Mouse (Mus musculus) liver, embryonic 14.5 days (tissue): ENCODE results near the gene Cdh12. TPM values are rescaled to one million over a fixed set of nuclear protein-coding genes. Genes with fewer than 3 reads are reported as not detected.

ENCODE experiments used
- ATAC-seq: fragments of 200-750 bp; cut with Nextera tagmentation; 2 replicates; pipeline ENCODE4 v1.8.0; 2017; ENCODE audit warnings: moderate number of reproducible peaks, mild to moderate bottlenecking, moderate library complexity; ENCODE audit not compliant: insufficient read depth
- DNase-seq, 3 experiments: peaks; one replicate each; pipeline ENCODE4 v3.0.0-alpha.2; 2012 to 2013; ENCODE audit warnings: low read depth in 3 of 3, low spot score in 3 of 3
- H3K27ac ChIP-seq: fragments of 300-500 bp; sonication (generic); 2 replicates; pipeline ENCODE4 v1.5.1; 2014; ENCODE audit warnings: moderate library complexity, mild to moderate bottlenecking, control low read depth, inconsistent platforms
- H3K27me3 ChIP-seq: fragments of 300-500 bp; sonication (generic); 2 replicates; pipeline ENCODE4 v1.6.1; 2014; ENCODE audit warnings: mild to moderate bottlenecking, low read length, moderate library complexity; ENCODE audit not compliant: control insufficient read depth, insufficient read depth
- H3K36me3 ChIP-seq: fragments of 300-500 bp; sonication (generic); replicated peaks from 2 replicates; pipeline ENCODE4 v1.6.1; 2014; ENCODE audit warnings: low read depth; ENCODE audit not compliant: control insufficient read depth, insufficient read depth
- H3K4me1 ChIP-seq, 2 experiments: fragments of 200-500 bp in 1 of 2; fragments of 300-500 bp in 1 of 2; sonication (generic) in 1 of 2; replicated peaks; 2 replicates each; pipeline ENCODE4 v1.6.1; 2012 to 2014; ENCODE audit warnings: antibody characterized with exemption in 1 of 2, inconsistent platforms in 1 of 2, low read length in 1 of 2; ENCODE audit not compliant: control insufficient read depth in 2 of 2, insufficient read depth in 2 of 2
- H3K4me2 ChIP-seq: fragments of 300-500 bp; sonication (generic); 2 replicates; pipeline ENCODE4 v1.6.1; 2014; ENCODE audit warnings: low read depth, mild to moderate bottlenecking, control low read depth, moderate library complexity
- H3K4me3 ChIP-seq, 2 experiments: fragments of 200-500 bp in 1 of 2; fragments of 300-500 bp in 1 of 2; sonication (generic) in 1 of 2; 2 replicates each; pipeline ENCODE4 v1.5.1; 2012 to 2014; ENCODE audit warnings: low read depth in 2 of 2, low read length in 2 of 2, mild to moderate bottlenecking in 2 of 2, control low read depth in 1 of 2, inconsistent platforms in 1 of 2, moderate library complexity in 1 of 2; ENCODE audit not compliant: insufficient read depth in 1 of 2
- H3K9ac ChIP-seq: fragments of 300-500 bp; sonication (generic); replicated peaks from 2 replicates; pipeline ENCODE4 v1.6.1; 2014; ENCODE audit warnings: mild to moderate bottlenecking, control low read depth, moderate library complexity
- H3K9me3 ChIP-seq: fragments of 300-500 bp; sonication (generic); 2 replicates; pipeline ENCODE4 v1.6.1; 2016; ENCODE audit warnings: low read length, mixed read lengths; ENCODE audit not compliant: control insufficient read depth
- CTCF ChIP-seq: IDR thresholded peaks from 2 replicates; pipeline ENCODE4 v1.5.1; 2016; ENCODE audit warnings: antibody characterized with exemption, low read depth, control low read depth
- EP300 ChIP-seq: IDR thresholded peaks from 2 replicates; pipeline ENCODE4 v1.6.1; 2016; ENCODE audit warnings: antibody characterized with exemption, low read depth
- WGBS: fragments of 180-500 bp; shearing (Covaris S2); extraction: QIAGEN DNeasy Blood & Tissue Kit; methylation state at CpG from one replicate; pipeline ENCODE4 v1.1.7; 2014; ENCODE audit not compliant: insufficient replicate concordance; 5-methylcytosine and 5-hydroxymethylcytosine counted together
- polyA plus RNA-seq, 2 experiments: library from polyadenylated mRNA; depleted of rRNA in 1 of 2; stranded (reverse) in 1 of 2; unstranded in 1 of 2; fragments of >200 nt; fragmentation: Nextera tagmentation in 1 of 2; extraction: Ambion mirVana in 1 of 2; gene quantifications; 2 replicates each; pipeline versions ENCODE4 v1.2.1 to v1.2.3; 2012 to 2014

The Cdh12 gene
- polyA plus RNA-seq, 2 experiments, result not detected

GRCm38 (mm10) chr15:20872518-20872917 lies 423.5 kb downstream of the Cdh12 start:
- Histone ChIP-seq H3K9ac (no peak overlapping the region), H3K4me3 (no peak overlapping the region), H3K9me3 (no peaks in the 10 kb centered on the region), H3K27me3 (no peaks in the 10 kb centered on the region), H3K36me3 (no peaks in the 10 kb centered on the region), H3K4me1 (no peaks in the 10 kb centered on the region), H3K4me2 (no peak overlapping the region), H3K27ac (no peak overlapping the region)
- DNase-seq (no peak), ATAC-seq (no peak)
- WGBS, result 35% methylated on average over 1 of the region's 1 CpGs
- TF ChIP-seq CTCF, result no peak
- TF ChIP-seq EP300, result no peak

- TF ChIP-seq EP300 (no peak), CTCF (no peak)
- Histone ChIP-seq H3K9ac (no peak overlapping the region), H3K27me3 (no peaks in the 10 kb centered on the region), H3K4me2 (no peak overlapping the region), H3K36me3 (no peaks in the 10 kb centered on the region), H3K27ac (no peak overlapping the region), H3K4me3 (no peak overlapping the region), H3K9me3 (no peaks in the 10 kb centered on the region), H3K4me1 (no peaks in the 10 kb centered on the region)
- no peak for ATAC-seq
- WGBS, result 68% methylated on average over 2 of the region's 2 CpGs
- DNase-seq, result no peak
Measured at GRCm38 (mm10) chr15:20876993-20877392, 427.9 kb downstream of the Cdh12 start.

DNA sequence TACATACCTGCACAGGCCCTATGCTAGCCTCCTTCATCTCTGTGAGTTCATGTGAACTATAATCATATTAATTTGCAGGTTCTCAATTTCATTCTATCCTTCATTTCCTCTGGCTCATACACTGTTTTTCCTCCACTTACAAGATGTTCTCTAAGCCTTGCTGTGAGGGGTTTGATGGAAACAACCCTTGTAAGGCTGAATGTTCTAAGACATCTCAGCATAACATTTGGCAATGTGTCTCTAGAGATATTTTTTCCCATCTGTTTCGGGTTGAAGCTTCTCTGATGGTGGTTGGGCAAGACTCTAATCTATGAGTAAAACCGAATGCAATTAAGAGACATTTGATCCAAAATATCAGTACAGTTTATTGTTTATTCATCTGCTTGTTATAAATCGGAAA lies 444.4 kb downstream of the Cdh12 start:
- TF ChIP-seq EP300 (no peak), CTCF (no peak)
- ATAC-seq (no peak), DNase-seq (no peak)
- H3K9ac ChIP-seq, result no peak overlapping the region
- no peaks in the 10 kb centered on the region for H3K9me3 ChIP-seq
- H3K4me3 ChIP-seq, result no peak overlapping the region
- H3K27me3 ChIP-seq, result no peaks in the 10 kb centered on the region
- H3K36me3 ChIP-seq, result no peaks in the 10 kb centered on the region
- no peak overlapping the region for H3K4me2 ChIP-seq
- H3K4me1 ChIP-seq, result no peaks in the 10 kb centered on the region
- H3K27ac ChIP-seq, result no peak overlapping the region
- 45% methylated on average over 3 of the region's 3 CpGs for WGBS

DNA sequence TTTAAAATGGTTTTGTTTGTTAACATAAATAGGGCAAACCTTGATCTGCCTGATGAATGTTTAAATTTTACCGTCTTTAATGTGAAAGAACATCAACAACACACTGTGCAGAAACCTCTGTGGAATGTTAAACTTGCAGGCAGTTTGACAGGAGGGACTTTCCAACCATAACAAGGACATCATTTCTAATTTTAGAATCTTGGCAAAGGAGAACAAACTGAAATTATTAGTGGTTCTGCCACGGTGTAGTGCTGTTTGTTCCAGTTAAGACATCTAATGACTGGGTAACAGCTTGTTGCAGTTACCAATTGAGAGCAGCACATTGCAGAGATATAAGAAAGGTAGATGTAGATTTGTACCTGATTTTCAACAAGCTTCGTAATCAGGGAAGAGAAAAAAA lies 453.5 kb downstream of the Cdh12 start:
- Histone ChIP-seq H3K36me3 (no peaks in the 10 kb centered on the region), H3K27me3 (no peaks in the 10 kb centered on the region), H3K27ac (no peak overlapping the region), H3K9ac (no peak overlapping the region), H3K9me3 (no peaks in the 10 kb centered on the region), H3K4me3 (no peak overlapping the region), H3K4me1 (no peaks in the 10 kb centered on the region), H3K4me2 (no peak overlapping the region)
- TF ChIP-seq CTCF (no peak), EP300 (no peak)
- DNase-seq, result no peak
- ATAC-seq, result no peak
- 53% methylated on average over 3 of the region's 3 CpGs for WGBS

- no peak for DNase-seq
- Histone ChIP-seq H3K4me1 (no peaks in the 10 kb centered on the region), H3K4me3 (no peak overlapping the region), H3K4me2 (no peak overlapping the region), H3K9me3 (no peaks in the 10 kb centered on the region), H3K36me3 (no peaks in the 10 kb centered on the region), H3K9ac (no peak overlapping the region), H3K27ac (no peak overlapping the region), H3K27me3 (no peaks in the 10 kb centered on the region)
- no peak for ATAC-seq
- TF ChIP-seq CTCF (no peak), EP300 (no peak)
Measured at GRCm38 (mm10) chr15:20928221-20928620, 479.2 kb downstream of the Cdh12 start.

- ATAC-seq, result no peak
- TF ChIP-seq CTCF, result no peak
- no peak for TF ChIP-seq EP300
- no peak for DNase-seq
- no peaks in the 10 kb centered on the region for H3K36me3 ChIP-seq
- no peaks in the 10 kb centered on the region for H3K9me3 ChIP-seq
- no peaks in the 10 kb centered on the region for H3K4me1 ChIP-seq
- no peaks in the 10 kb centered on the region for H3K27me3 ChIP-seq
- H3K4me2 ChIP-seq, result no peak overlapping the region
- H3K4me3 ChIP-seq, result no peak overlapping the region
- no peak overlapping the region for H3K27ac ChIP-seq
- H3K9ac ChIP-seq, result no peak overlapping the region
Measured at GRCm38 (mm10) chr15:20944000-20944399, 494.9 kb downstream of the Cdh12 start.
